26 mouse cellular contexts compared by ENCODE assay signal in genomic region chr8:91657381-91657780, GRCm38 (mm10).
"Had no signal": no experiment of that assay in that cellular context is flagged by ENCODE, and none has a peak within 500 bp of the region (broad histone marks: within the 10 kb centered on the region; RNA-seq: fewer than 3 reads in every experiment).

No protein-coding gene starts in this region.

- H3K9me3 ChIP-seq: forebrain, embryonic 15.5 days; heart, embryonic 13.5 days; heart, embryonic 15.5 days; hindbrain, embryonic 10.5 days; hindbrain, embryonic 12.5 days; intestine, embryonic 15.5 days; limb, embryonic 13.5 days; limb, embryonic 15.5 days had no signal

- H3K9ac ChIP-seq: forebrain, embryonic 15.5 days; forebrain, postnatal 0 days; heart, embryonic 13.5 days; heart, embryonic 15.5 days; hindbrain, embryonic 12.5 days; hindbrain, embryonic 14.5 days; intestine, embryonic 15.5 days; limb, embryonic 13.5 days; limb, embryonic 15.5 days; liver, embryonic 14.5 days had no signal

- H3K36me3 ChIP-seq: forebrain, embryonic 15.5 days; heart, embryonic 13.5 days; heart, embryonic 15.5 days; hindbrain, embryonic 10.5 days; hindbrain, embryonic 12.5 days; intestine, embryonic 15.5 days; limb, embryonic 13.5 days had no signal

- ATAC-seq: forebrain, embryonic 15.5 days; forebrain, postnatal 0 days; hindbrain, embryonic 16.5 days; inflammation-experienced regulatory T-cells, adult 6 months; intestine, embryonic 15.5 days; intestine, postnatal 0 days had no signal

- H3K4me2 ChIP-seq: forebrain, embryonic 15.5 days; heart, embryonic 11.5 days; heart, embryonic 13.5 days; heart, embryonic 15.5 days; hindbrain, embryonic 12.5 days; hindbrain, embryonic 14.5 days; intestine, embryonic 15.5 days; limb, embryonic 13.5 days; limb, embryonic 15.5 days; liver, embryonic 11.5 days had no signal

- H3K4me1 ChIP-seq: forebrain, embryonic 15.5 days; intestine, embryonic 15.5 days had no signal

- DNase-seq: forebrain, postnatal 0 days; gastrocnemius, postnatal 14 days; gastrocnemius, postnatal 36 days; heart, adult 11 months; heart, adult 2 months; heart, postnatal 14 days; heart, postnatal 4 days; layer of hippocampus, adult 9-11 months; layer of hippocampus, postnatal 36 days; left cerebral cortex, postnatal 4 days; lung, adult 18-20 months had no signal

- H3K27ac ChIP-seq: forebrain, embryonic 15.5 days; heart, adult 2 months; heart, embryonic 13.5 days; heart, embryonic 15.5 days; hindbrain, embryonic 10.5 days; hindbrain, embryonic 12.5 days; hindbrain, embryonic 14.5 days; intestine, embryonic 15.5 days; limb, embryonic 13.5 days; limb, embryonic 15.5 days; liver, embryonic 14.5 days had no signal

- H3K27me3 ChIP-seq: forebrain, embryonic 15.5 days; heart, embryonic 13.5 days; heart, embryonic 15.5 days; hindbrain, embryonic 12.5 days; intestine, embryonic 15.5 days; limb, embryonic 15.5 days had no signal

- H3K4me3 ChIP-seq: forebrain, embryonic 15.5 days; heart, adult 2 months; heart, embryonic 13.5 days; heart, embryonic 15.5 days; hindbrain, embryonic 10.5 days; hindbrain, embryonic 12.5 days; intestine, embryonic 15.5 days; limb, embryonic 13.5 days; limb, embryonic 15.5 days had no signal
